Mouse (Mus musculus): ENCODE measurements around the gene Med22. TPM values are rescaled to one million over a fixed set of nuclear protein-coding genes. Genes with fewer than 3 reads are reported as not detected.

Med22 gene
- total RNA-seq (2021), result 10 to 100 TPM; 44.6 to 46.5 TPM
- long read RNA-seq, experiment 1, transcript Med22-201 (4 exons, 973 nt), result major isoform, 21 of 28 reads
- long read RNA-seq, experiment 1, partial matches to known transcripts, result 1 of 28 reads
- long read RNA-seq, experiment 1, other reads (novel, unspliced or antisense), result 4 of 28 reads
- long read RNA-seq, experiment 2, transcript Med22-201 (4 exons, 973 nt), result major isoform, 40 of 50 reads
- long read RNA-seq, experiment 2, partial matches to known transcripts, result 1 of 50 reads
- long read RNA-seq, experiment 2, other reads (novel, unspliced or antisense), result 7 of 50 reads

- DNase-seq (ENCODE audit: low spot score in 2 of 2), result peak; percentile 99 to 100
- TF ChIP-seq CTCF (conservative IDR thresholded peaks at IDR 0.05), result no peak
These were observed at the start of gene Med22, which contains the start of gene Rpl7a for GRCm38 (mm10) chr2:26910124-26910993. TSS of gene Med22 (minus strand) at chr2:26910677. TSS of gene Rpl7a (plus strand) at chr2:26910764.

GRCm38 (mm10) chr2:26957488-26957859 lies 47.0 kb upstream of the Med22 start:
- TF ChIP-seq CTCF (conservative IDR thresholded peaks at IDR 0.05), result no peak
- Histone ChIP-seq H3K4me3 (no peak overlapping the region), H3K27ac (no peak overlapping the region)
- no peak for DNase-seq (ENCODE audit: low spot score in 2 of 2)

More at GRCm38 (mm10) chr2:26910124-26910993, at the start of gene Med22, which contains the start of gene Rpl7a:
- peak within 1 kb of the TSS; percentile 91 for H3K4me3 ChIP-seq
- peak within 1 kb of the TSS; percentile 95 for H3K27ac ChIP-seq

- Histone ChIP-seq H3K4me3 (no peak overlapping the region), H3K27ac (no peak overlapping the region)
- DNase-seq (ENCODE audit: low spot score in 2 of 2), result no peak
- no peak for TF ChIP-seq CTCF (conservative IDR thresholded peaks at IDR 0.05)
These were observed 46.5 kb upstream of the Med22 start for GRCm38 (mm10) chr2:26956811-26957487.

GRCm38 (mm10) chr2:26954735-26955395 lies 44.4 kb upstream of the Med22 start:
- Histone ChIP-seq H3K4me3 (no peak overlapping the region), H3K27ac (no peak overlapping the region)
- no peak for DNase-seq (ENCODE audit: low spot score in 2 of 2)
- no peak for TF ChIP-seq CTCF (conservative IDR thresholded peaks at IDR 0.05)

- no peak for TF ChIP-seq CTCF (conservative IDR thresholded peaks at IDR 0.05)
- Histone ChIP-seq H3K4me3 (no peak overlapping the region), H3K27ac (no peak overlapping the region)
- no peak for DNase-seq (ENCODE audit: low spot score in 2 of 2)
These were observed 42.4 kb upstream of the Med22 start for GRCm38 (mm10) chr2:26952866-26953265.

- Histone ChIP-seq H3K27ac (no peak overlapping the region), H3K4me3 (no peak overlapping the region)
- no peak for DNase-seq (ENCODE audit: low spot score in 2 of 2)
- TF ChIP-seq CTCF (conservative IDR thresholded peaks at IDR 0.05), result no peak
These were observed 41.7 kb upstream of the Med22 start for GRCm38 (mm10) chr2:26952193-26952592.

- no peak for DNase-seq (ENCODE audit: low spot score in 2 of 2)
- Histone ChIP-seq H3K27ac (no peak overlapping the region), H3K4me3 (no peak overlapping the region)
- TF ChIP-seq CTCF (conservative IDR thresholded peaks at IDR 0.05), result no peak
These were observed 40.9 kb upstream of the Med22 start for GRCm38 (mm10) chr2:26951346-26951905.

GRCm38 (mm10) chr2:26950411-26950810 lies 39.9 kb upstream of the Med22 start:
- no peak for DNase-seq (ENCODE audit: low spot score in 2 of 2)
- Histone ChIP-seq H3K27ac (no peak overlapping the region), H3K4me3 (no peak overlapping the region)
- TF ChIP-seq CTCF (conservative IDR thresholded peaks at IDR 0.05), result no peak

- no peak overlapping the region for H3K27ac ChIP-seq
- no peak overlapping the region for H3K4me3 ChIP-seq
- no peak for TF ChIP-seq CTCF (conservative IDR thresholded peaks at IDR 0.05)
- no peak for DNase-seq (ENCODE audit: low spot score in 2 of 2)
These were observed 32.8 kb upstream of the Med22 start for GRCm38 (mm10) chr2:26943253-26943652.

- peak; percentile 35 for TF ChIP-seq CTCF (conservative IDR thresholded peaks at IDR 0.05)
- no peak overlapping the region for H3K27ac ChIP-seq
- no peak for DNase-seq (ENCODE audit: low spot score in 2 of 2)
- no peak overlapping the region for H3K4me3 ChIP-seq
These were observed 31.1 kb upstream of the Med22 start for GRCm38 (mm10) chr2:26941539-26941938.

GRCm38 (mm10) chr2:26936425-26936824 lies 25.9 kb upstream of the Med22 start:
- TF ChIP-seq CTCF (conservative IDR thresholded peaks at IDR 0.05), result no peak

GRCm38 (mm10) chr2:26935286-26935685 lies 24.8 kb upstream of the Med22 start:
- Histone ChIP-seq H3K4me3 (no peak overlapping the region), H3K27ac (no peak overlapping the region)
- no peak for DNase-seq (ENCODE audit: low spot score in 2 of 2)
- no peak for TF ChIP-seq CTCF (conservative IDR thresholded peaks at IDR 0.05)

More at GRCm38 (mm10) chr2:26936425-26936824, 25.9 kb upstream of the Med22 start:
- Histone ChIP-seq H3K27ac (no peak overlapping the region), H3K4me3 (no peak overlapping the region)
- no peak for DNase-seq (ENCODE audit: low spot score in 2 of 2)
